Mouse (Mus musculus): ENCODE data around the gene Pphln1. TPM values are rescaled to one million over a fixed set of nuclear protein-coding genes. Genes with fewer than 3 reads are reported as not detected.

The Pphln1 gene
- polyA plus RNA-seq, 1 experiment = 15.9 TPM

GRCm38 (mm10) chr15:93539415-93539814 lies 141.3 kb downstream of the Pphln1 start:
- no peak for DNase-seq (ENCODE audit: low spot score)

Other genes starting within 250 kb of the Pphln1 start
- 5.9 and 8.2 TPM in 2 replicates for gene Gxylt1, start 123.2 kb upstream of the Pphln1 start, polyA plus RNA-seq (2012; rRNA removed)
- 44.7 and 47.3 TPM in 2 replicates for gene Yaf2, start 61.4 kb upstream of the Pphln1 start, polyA plus RNA-seq (2012; rRNA removed)
- 93.8 and 107 TPM in 2 replicates for gene Zcrb1, start within 50 bp of the Pphln1 start, polyA plus RNA-seq (2012; rRNA removed)
- gene Prickle1, start 197.5 kb downstream of the Pphln1 start, polyA plus RNA-seq (2012; rRNA removed) = 16.3 and 22.2 TPM in 2 replicates